Mouse (Mus musculus): ENCODE results near the gene 4933406M09Rik.

DNA sequence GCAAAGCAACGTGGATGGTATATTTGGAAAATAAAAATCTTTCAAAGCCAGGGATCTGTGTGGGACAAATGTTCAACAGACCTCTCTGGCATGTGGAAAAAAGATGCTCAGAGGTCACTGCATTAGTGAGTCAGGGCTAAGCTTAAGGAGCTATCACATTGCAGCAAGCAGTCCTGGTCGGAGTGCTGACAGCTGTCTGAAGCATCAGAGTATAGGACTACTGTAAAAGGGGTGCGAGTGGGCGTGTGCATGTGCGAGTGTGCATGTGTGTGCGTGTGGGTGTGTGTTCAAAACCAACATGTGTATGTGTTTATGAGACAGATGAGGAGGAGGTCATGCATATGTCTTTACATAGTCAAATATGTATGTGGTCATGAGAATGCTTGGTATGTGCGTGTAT is 46.6 kb upstream of the 4933406M09Rik start:
- TF ChIP-seq CTCF (conservative IDR thresholded peaks at IDR 0.05; ENCODE audit: low read length) (no peak), NANOG (IDR thresholded peaks at IDR 0.05; ENCODE audit: borderline replicate concordance, low read length) (no peak)
